Mouse (Mus musculus): ENCODE results near the gene Pomt2. TPM values are rescaled to one million over a fixed set of nuclear protein-coding genes. Genes with fewer than 3 reads are reported as not detected.

The Pomt2 gene
- polyA plus RNA-seq (2012; rRNA removed) = 4.0 and 4.1 TPM in 2 replicates

DNA sequence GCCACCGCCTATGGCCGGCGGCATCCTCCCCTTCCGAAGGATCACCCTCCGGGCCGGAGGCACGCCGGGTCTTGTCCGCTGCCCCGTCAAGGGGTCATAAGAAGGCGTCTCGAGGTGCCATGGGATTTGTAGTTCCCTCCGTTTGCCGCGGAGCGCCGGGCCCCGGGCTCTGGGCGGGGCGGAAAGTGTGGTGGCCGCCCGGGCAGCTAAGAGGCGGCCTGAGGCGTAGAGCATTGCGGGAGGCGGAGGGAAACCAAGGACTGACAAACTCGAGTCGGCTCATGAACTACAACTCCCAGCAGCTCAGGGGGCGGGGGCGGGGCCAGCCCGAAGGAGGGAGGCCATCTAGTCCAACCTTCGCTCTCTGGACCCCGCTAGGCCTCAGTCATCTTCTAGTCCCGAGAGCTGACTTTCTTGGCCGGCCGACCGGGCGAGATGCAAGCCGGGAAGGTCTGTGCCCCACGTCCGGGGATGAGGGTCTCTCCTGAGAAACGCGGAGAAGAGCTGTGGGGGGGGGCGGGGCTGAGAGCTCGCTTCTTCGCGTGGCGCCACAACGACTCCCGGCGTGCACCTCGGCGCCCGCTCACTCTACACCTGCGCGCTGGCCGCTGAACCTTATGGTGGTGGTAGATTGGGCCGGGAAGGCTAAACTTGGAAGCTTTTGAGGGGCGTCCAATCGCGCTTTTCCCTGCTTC, at the start of gene Pomt2:
Gene Pomt2, minus strand, starts transcription at position 574 of the 695 bp plus-strand sequence.

GRCm38 (mm10) chr12:87146966-87147365, 802 bp downstream of the Pomt2 start, which contains the start of gene Gstz1:
Gene Gstz1, plus strand, starts transcription at chr12:87147165.

GRCm38 (mm10) chr12:87102165-87102631, 45.6 kb downstream of the Pomt2 start, which contains the start of gene Ngb:
Gene Ngb, minus strand, starts transcription at chr12:87102539.

Other genes starting within 250 kb of the Pomt2 start
- gene Cipc, start 200.9 kb downstream of the Pomt2 start, polyA plus RNA-seq (2012; rRNA removed) = 10.7 and 10.8 TPM in 2 replicates
- 0.18 and 0.59 TPM in 2 replicates for gene Zdhhc22, start 157.5 kb downstream of the Pomt2 start, polyA plus RNA-seq (2012; rRNA removed)
- 0.19 and 0.44 TPM in 2 replicates for gene Tmem63c, start 126.6 kb downstream of the Pomt2 start, polyA plus RNA-seq (2012; rRNA removed)
- gene Ngb, start 45.4 kb downstream of the Pomt2 start, polyA plus RNA-seq (2012; rRNA removed) = 16.4 and 19.2 TPM in 2 replicates
- gene Gstz1, start 803 bp downstream of the Pomt2 start, polyA plus RNA-seq (2012; rRNA removed) = 7.0 and 12.2 TPM in 2 replicates
- gene Samd15, start 51.8 kb upstream of the Pomt2 start, polyA plus RNA-seq (2012; rRNA removed) = not detected in 2 replicates
- 0.51 and 0.65 TPM in 2 replicates for gene Tmed8, start 52.5 kb upstream of the Pomt2 start, polyA plus RNA-seq (2012; rRNA removed)
- gene Noxred1, start 90.8 kb upstream of the Pomt2 start, polyA plus RNA-seq (2012; rRNA removed) = not detected in 2 replicates
- 10.3 and 10.5 TPM in 2 replicates for gene Vipas39, start 118.3 kb upstream of the Pomt2 start, polyA plus RNA-seq (2012; rRNA removed)
- gene Ahsa1, start 118.5 kb upstream of the Pomt2 start, polyA plus RNA-seq (2012; rRNA removed) = 11.1 and 16.4 TPM in 2 replicates
- 0.09 and 0.17 TPM in 2 replicates for gene Ism2, start 151.7 kb upstream of the Pomt2 start, polyA plus RNA-seq (2012; rRNA removed)
- 9.6 and 14.0 TPM in 2 replicates for gene Sptlc2, start 240.4 kb upstream of the Pomt2 start, polyA plus RNA-seq (2012; rRNA removed)

Measured in stomach, adult 2 months (tissue).